Mouse (Mus musculus) myocyte (in vitro differentiated cells): ENCODE measurements around the gene Lkaaear1.

Experiments
- MAX ChIP-seq: IDR thresholded peaks from one replicate; pipeline ENCODE4 v1.6.1; 2011; ENCODE audit warnings: low read depth, mild to moderate bottlenecking, control low read depth
- POLR2A ChIP-seq: IDR thresholded peaks from one replicate; pipeline ENCODE4 v1.6.1; 2011; ENCODE audit warnings: low read depth, mild to moderate bottlenecking, control low read depth, moderate library complexity; ENCODE audit not compliant: insufficient read length
- POLR2AphosphoS2 ChIP-seq: IDR thresholded peaks from one replicate; pipeline ENCODE4 v1.6.1; 2011; ENCODE audit warnings: low read depth, control low read depth; ENCODE audit not compliant: insufficient read length
- TCF3 ChIP-seq: IDR thresholded peaks from one replicate; pipeline ENCODE4 v1.6.1; 2011; ENCODE audit warnings: low read depth, control low read depth; ENCODE audit not compliant: insufficient read length

GRCm38 (mm10) chr2:181676424-181676823 is 21.8 kb downstream of the Lkaaear1 start:
- no peak for TF ChIP-seq TCF3
- TF ChIP-seq POLR2AphosphoS2 = no peak
- no peak for TF ChIP-seq POLR2A
- TF ChIP-seq MAX = no peak
